Mouse (Mus musculus) testis, postnatal 10 days (tissue): ENCODE measurements around the gene Maml3.

Experiments used
- DNase-seq: peaks from one replicate; pipeline ENCODE4 v3.0.0; 2021; ENCODE audit warnings: low spot score

The Maml3 gene

DNA sequence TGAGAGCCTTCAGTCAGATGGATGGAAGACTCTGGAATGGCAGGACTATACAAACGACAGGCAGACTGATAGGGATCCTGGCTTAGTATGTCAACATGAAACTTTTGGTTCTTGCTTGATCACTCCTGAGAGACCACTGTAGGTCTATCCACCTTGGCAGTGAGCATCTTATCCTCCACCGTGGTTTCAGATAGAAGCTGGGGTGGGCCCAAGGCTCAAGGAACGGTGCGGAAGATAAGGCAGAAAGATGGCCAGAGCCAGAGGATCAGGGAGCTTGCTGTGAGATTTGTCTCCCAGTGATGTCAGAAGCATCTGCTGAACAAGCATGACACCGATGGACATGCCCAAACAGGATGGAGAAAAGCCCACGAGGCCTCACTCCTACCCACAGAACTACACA lies 362.5 kb downstream of the Maml3 start:
- no peak for DNase-seq

DNA sequence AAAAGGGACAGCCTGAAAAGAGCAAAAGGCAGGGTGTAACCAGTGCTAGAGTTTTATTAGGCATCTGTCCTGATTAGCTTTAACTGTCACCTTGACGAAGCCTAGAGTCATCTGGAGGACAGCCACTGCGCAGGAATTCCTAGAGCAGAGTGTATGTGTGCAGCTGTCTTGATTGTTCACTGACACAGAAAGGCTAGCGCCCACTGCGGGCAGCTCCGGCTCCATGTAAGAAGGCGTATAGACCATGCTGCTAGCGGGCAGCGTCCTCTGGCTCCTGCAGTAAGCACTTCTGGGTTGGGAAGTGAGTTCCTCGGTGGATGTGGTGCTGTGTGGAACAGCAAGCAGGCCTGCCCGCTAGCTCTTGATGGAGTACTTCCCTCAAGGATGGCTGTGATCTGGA lies 363.1 kb downstream of the Maml3 start:
- no peak for DNase-seq

DNA sequence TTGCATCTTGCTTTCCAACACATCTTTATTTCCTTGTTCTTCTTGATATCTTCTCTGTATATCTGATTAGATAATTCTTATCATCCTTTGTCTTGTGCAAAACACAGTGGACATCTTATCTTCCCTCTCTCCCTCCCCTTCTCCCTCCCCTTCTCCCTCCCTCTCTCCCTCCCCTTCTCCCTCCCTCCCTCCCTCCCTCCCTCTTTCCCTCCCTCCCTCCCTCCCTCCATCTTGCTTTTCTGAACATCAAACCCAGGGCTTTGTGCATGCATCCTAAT lies 365.1 kb downstream of the Maml3 start:
- DNase-seq, result no peak

DNA sequence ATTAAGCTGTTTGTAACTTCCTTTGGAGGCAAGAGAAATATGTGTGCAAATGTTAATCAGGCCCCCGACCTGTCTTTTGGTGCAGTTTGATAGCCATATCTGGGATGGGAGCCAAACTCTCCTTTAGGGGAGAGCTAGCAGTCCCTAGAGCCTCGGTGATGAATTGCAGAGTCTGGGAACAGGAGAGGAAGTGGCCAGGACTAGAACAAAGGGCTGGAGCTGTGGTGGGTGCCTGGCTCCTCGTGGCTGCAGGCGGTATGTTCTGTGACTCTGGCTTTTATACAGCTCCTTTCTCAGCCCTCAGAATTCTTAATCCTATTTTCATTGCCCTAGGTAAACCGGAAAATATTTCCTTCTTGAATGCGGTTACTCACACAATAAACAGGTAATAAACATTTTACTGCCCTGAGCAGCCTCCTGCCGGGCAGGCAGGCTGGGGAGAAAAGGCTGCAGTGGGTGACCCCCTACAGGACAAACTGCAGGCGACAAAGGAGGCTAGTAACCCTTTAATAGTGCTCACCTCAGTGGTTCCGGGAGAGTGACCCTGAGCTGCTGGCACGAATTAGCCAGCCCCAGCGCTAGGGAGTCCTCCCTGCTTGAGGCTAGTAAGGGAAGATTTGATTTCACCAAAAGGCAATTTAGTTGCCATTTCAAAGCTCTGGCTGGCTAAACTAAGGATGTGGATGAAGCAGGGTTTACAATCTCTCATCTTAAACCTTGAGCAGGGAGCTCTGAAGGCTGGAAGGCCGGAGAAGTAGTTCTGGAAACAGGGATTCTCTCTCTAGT lies 365.6 kb downstream of the Maml3 start:
- DNase-seq, result peak; percentile 51

DNA sequence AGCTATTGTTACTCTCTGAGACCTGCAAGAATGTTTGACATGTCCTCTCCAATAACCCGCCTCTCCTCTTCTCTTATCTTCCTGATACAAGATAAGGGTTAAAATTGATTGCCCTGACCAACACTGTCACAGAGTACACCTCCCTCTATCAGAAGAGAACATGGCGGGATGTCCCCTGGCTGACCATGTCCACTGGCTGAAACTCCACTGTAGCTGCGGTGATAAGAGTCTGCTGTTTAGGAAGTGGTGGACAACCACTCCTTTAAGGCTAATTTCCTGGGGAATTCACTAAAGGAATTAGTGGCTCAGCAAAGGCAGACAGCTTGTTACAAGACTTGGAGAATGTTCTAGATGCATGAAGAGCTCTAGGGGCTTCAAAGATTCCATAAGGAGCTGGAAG lies 371.2 kb downstream of the Maml3 start:
- DNase-seq, result no peak

DNA sequence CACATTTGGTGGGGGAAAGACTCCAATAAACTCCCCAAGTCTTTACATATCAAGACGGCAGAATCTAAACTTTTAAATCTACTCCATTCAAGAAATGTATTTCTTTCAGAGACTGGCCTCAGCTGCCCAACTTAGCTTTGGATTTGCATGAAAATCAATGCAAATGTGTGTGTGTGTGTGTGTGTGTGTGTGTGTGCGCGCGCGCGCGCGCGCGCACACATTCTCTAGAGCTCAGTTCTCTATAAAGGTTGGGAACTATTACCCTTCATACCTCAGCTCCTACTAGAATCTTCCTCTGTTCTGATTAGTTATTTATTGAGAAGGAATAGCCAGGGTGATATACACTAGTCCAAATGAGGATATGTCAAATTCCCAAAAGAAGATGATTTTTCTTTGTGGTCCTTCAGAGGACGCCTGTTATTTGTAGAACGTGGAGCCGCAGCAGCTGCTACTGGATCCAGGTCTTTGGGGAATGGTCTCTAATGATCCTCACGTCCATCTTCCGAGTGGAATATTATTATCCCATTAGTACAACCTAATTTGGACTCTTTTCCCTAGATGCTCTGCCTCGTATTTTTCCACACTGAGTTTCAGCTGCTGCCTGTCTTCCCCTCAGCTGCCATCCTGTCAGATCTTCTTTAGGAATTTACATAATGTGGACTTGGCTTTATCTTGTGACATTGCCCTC lies 372.8 kb downstream of the Maml3 start:
- no peak for DNase-seq

DNA sequence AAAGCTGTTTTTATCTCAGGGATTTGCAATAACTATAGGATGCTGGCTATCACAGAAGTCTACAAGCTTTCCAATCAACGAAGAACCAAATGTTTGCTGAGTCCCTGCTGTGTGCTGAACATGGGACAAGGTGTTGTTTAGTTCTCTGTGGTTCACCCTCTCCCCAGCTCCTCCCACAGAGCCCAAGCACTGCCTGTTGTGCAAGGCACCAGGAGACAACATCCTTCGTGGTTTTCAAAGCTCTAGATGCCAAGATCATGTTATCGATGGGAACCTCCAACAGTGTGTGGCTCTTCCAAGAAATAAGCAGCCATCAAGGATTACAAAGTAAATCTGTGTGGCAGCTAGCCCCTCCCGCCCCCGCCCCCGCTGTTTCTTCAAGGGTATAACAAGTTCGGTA lies 374.2 kb downstream of the Maml3 start:
- no peak for DNase-seq

DNA sequence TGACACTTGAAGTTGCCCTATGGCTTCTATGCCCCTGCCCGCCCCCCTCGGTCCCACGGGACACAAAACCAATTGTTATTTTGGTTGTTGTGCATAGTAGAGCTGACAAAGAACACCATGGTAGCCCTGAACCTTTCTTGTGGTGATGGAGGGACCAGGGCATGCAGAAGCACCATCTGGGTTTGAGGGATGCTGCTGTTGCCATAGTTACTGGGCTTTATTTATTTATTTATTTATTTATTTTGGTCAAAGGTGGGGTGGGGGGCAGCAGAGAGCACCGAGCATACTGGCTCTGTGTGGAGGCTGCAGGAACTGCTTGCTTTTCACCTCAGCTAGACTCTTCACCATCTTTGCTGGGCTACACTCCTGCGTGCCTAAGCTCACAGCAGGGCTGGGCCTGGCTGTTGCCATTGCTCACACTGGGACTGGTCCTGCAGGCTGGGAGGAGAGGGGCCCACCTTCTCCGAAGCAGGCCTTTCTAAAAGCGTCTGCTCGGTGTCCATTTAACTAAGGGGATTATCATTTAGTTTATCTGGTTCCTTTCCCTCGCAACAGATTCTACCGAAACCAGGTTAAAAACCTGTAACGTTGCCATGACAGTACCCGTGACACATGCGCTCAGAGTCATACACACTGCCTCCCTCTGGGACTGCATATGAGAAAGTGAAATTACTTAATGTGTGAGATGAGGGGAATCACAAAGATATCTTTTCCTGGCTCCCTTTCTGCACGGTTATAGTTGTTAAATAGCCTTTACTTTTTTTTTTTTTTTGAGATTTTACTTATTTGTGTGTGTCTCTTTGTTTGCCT lies 375.6 kb downstream of the Maml3 start:
- no peak for DNase-seq

DNA sequence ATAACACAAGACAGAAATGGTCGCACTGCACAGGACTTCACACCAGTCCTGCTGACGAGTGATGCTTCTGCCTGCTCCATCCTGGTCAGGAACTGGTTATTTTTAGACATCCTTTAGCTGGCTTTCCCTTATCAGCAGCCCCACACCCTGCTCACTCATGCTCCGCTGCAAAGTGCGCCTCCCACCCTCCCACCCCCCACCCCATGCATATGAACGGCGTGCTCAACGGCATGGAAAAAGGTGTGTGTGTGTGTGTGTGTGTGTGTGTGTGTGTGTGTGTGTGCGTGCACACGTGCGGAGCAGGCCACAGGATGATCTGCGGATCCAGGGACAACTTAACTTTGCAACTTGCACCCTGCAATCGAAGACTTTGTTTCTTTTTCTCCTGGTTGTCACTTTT lies 376.4 kb downstream of the Maml3 start:
- no peak for DNase-seq

DNA sequence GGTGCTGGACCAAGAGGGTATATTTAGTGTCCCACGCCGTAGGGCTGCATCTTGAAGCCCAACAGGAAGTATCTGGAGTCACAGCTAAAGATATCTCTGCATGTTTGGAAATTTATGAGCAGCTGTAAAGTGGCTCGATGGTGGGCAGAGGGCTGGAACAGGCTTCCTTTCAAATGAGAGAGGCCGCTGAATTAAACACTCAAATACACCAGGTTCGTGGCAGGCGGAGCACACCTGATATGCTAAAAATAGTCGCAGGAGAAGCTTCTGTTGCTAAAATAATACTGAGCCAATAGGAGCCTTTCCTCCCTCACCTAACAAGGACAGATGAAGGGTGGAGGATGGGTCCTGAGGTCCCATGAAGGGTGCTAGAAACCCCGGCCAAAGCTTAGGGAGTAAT lies 376.9 kb downstream of the Maml3 start:
- no peak for DNase-seq

DNA sequence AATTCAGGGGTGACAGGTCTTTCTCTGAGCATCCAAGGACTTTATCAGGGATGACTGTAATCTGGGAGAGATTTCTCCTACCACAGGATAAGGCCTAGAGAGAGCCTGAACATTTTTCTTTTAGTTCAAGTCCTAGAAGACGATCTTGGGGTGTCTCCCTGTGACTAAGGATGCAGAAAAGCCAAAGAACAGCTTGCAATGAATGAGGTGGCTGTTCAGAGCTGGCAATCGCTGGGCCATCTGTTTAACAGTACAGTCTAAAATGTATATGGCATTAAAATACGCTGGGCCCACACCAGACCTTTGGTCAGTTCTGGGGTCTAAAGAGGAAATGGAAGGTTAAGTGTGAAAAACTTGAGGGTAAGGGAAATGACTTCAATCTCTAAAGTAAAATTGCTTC lies 377.4 kb downstream of the Maml3 start:
- no peak for DNase-seq

DNA sequence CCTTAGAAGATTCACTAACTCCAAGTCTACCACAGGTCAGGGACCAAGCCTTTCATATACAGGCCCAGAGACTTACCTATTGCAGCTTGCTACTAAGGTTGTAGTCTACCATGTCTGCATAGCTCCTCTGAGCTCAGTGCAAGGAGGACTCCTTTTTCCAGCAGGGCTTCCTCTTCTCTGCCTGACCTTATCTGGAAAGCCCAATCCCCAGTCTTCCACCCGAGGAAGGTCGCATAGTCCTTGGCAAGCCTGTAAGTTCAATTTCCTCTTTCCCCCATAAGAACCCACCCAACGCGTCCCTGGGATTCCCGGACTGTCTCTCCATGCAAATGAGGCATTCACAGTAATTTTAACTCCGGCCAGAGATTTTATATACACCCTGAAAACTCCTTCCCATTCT lies 378.6 kb downstream of the Maml3 start:
- DNase-seq, result no peak

DNA sequence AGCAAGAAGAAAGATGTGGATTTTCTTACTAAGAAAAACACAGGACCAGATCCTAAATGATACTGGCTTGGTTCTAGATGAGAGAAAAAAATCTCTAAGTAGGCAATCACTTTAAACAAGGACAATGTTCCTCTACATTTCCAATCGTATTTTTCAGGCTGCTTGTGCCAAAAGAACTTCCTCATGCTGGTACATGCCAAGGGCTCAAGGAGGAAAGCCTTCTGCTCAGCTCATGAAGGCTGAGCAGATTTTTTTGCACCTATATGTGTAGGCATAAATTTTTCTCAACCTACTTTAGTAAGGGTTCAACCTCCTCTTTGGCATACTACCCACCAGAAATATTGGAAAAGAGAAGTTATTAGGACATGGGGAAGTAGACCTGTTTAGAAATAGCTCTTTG lies 384.9 kb downstream of the Maml3 start:
- no peak for DNase-seq

DNA sequence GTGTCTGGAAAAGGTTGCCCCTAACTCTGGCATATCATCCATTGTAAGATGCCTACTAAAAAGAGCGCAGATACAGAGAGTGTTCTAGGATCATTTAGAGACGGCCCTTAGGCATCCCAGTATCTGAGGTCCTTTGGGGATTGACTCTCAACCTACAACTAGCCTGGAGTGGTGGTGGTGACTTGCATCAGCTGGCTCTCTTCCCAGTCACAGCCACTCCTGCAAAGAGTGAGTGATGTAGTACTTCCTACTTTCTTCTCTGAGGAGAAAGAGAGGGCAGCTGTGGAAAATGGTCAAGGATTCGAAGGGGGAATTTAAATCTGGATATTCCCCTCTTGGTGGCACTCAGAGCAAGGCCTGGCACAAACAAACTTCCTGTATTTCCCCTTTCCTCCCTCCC lies 385.5 kb downstream of the Maml3 start:
- no peak for DNase-seq

DNA sequence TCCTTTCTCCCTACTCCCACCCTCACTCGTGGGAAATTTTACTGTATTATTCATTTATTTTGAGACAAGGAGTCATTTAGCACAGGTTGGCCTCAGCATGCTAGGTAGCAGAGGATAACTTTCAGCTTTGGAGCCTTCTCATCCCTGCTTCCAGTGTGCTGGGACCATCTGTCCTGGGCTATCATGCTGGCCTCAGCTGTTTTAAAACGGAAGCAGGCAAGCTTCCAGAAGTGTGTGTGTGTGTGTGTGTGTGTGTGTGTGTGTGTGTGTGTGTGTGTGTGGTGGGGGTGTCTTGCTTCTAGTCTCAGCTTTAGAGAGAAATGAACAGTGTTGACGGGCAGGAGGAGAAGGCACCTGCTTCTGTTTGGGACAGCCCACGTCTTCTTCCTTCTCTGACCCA lies 387.0 kb downstream of the Maml3 start:
- DNase-seq, result no peak

DNA sequence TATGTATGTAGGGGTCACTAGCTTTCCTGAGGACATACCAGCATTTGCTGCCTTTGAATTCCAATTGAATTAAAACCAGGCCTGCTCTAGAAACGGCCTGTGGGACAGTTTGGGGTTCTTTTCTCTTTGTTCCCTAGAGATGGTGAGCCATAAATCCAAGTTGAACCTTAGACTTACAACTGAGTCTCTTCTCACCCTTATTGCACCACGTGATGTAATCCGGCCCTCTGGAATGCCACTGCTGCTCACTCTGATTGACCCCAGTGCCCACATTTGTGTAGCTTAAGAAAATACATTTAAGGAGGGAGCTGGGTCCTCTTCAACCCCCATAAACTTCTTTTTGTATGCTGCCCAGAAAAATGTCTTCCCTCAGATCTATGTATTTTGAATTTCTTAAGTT lies 387.4 kb downstream of the Maml3 start:
- no peak for DNase-seq

DNA sequence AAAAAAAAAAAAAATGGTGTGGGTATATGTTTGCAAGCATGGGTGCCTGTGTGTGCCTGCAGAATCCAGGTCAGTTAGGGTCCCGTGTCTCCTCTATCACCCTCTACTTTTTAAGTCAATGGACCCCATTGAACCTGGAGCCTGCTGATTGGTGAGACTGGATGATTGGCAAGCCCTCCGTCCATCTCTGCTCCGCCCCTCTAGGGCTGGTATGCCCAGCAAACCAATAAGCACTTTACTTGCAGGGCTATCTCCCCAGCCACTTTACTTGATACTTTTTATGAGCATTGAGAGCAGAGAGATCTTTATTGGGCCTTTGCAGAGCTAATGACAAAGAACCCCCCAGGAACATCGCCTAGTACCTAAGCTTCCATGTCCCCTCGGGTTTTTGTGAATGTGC lies 390.4 kb downstream of the Maml3 start:
- DNase-seq, result no peak

DNA sequence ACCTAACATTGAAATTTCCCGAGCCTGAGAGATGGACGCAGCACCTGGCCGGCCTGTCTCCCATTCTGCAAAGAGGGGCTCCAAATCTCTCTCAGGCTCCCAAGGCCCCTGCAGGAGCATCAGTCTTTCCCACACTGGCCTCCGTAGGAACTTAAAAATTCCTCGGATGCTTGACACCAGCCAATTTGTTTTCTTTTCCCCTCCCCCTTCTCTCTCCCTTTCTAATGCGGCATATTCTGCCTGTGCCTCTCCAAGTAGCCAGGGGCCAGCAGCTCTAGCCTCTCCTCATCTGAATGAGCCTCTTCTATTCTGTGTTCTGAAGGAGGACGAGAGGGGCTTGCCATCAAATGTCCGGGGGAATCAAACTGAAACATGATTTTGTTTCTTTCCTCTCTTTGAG lies 391.6 kb downstream of the Maml3 start:
- DNase-seq, result no peak

DNA sequence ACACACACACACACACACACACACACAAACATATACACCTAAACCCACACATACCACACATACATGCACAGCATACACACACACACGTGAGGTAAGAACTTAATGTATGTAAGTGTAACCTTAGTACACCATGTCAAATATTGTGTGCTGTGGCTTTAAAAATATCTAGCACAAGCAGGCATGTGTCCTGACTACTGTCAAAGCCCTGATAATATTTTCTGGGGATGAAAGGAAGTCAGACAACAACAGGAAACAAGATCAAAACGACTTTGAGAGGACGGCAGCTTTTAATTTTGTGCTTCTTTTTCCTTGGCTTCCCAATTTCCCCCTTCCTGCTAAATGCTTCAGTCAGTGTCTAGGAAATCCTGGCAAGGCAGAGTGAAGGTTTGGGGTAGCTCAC lies 392.5 kb downstream of the Maml3 start:
- DNase-seq, result no peak

DNA sequence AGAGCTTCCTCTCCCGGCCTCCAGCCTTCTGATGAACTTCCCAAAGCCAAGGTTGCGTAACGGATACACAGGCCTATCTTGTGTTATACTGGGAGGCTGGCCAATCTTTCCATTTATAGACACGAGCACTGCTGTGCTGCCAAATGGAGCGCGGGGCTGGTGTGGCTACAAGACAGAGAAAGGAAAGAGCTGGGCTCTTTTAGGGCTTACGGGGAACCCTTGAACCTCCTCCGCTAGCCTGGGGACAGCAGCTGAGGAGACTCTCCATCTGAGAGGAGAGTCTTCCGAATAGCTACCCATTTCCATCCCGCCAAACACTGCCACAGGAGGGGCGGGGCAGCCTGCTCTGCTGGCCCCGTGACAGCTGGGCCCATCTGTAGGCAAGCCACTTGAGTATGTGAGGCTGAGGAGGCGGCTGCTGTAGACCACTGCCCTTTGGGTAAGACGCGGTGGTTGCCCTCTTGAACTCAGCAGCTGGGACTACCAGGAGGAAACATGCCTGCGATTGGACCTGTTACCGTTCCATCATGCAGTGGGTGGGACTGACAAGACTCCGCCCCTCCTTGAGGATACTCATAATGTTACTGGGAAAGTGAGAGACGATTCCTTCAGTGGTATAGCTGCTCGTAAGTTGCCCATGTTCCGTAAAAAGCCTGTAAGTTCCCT lies 396.0 kb downstream of the Maml3 start:
- DNase-seq, result peak; percentile 88

DNA sequence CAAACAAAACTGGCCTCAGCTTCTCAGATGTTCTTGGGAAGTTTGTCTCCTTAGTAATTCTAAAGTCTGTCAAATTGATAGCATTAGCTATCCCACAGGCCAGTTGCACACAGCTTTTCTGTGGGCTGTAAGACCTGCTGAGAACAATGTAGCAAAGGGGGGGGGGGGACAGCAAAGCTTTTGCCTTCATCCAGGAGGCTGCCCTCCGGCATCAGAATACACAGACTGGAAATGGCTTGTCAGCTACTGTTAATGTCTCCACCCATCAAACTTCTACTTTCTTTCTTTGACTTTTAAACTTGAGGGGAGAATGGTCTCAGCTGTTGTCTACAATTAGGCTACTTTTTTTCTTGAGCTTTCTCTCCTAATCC lies 396.5 kb downstream of the Maml3 start:
- DNase-seq, result no peak

DNA sequence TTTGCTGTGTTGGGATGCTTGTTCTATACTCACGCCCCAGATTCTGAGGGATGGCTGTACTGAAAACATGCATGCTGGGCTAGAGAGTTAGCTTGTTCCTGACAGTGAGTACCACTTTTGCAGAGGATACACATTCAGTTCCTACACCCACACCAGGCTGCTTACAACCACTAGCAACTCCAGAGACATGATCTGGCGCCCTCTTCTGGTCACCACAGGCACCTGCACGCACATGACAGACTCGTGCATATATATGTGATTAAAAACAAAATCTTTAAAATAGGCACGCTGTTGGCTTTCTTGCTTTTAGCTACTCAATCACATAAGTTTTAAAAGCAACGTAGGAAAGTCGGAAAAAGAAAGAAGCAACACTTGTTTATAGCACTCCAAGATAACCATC lies 399.7 kb downstream of the Maml3 start:
- DNase-seq, result no peak

DNA sequence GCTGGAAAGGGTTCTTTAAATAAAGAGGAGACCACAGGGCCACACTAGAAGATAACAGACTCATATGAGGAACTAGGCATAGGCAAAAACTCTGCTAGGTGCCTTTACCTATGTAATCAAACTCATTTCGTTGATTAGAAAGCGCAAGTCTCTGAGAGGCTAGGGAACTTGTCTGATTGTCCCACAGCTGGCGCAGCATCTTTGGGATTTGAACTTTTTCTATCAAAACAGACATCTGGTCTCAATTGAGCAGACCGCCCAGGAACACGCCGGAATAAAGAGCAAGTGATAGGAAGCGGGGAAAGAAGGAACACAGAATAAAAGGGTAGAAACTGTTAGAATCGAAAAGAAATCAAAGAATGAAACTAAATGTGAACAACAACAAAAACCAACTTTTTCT lies 401.4 kb downstream of the Maml3 start:
- no peak for DNase-seq
